Mouse (Mus musculus) liver, embryonic 13.5 days (tissue): Measurements from ENCODE around the gene Fbxl21. TPM values are rescaled to one million over a fixed set of nuclear protein-coding genes. Genes with fewer than 3 reads are reported as not detected.

Experiments
- ATAC-seq: fragments of 200-750 bp; cut with Nextera tagmentation; 2 replicates; pipeline ENCODE4 v1.8.0; 2017; ENCODE audit warnings: low read depth, mild to moderate bottlenecking, moderate number of reproducible peaks, moderate library complexity
- DNase-seq: peaks from one replicate; pipeline ENCODE4 v3.0.0; 2022
- H3K27ac ChIP-seq: fragments of 300-500 bp; sonication (generic); 2 replicates; pipeline ENCODE4 v1.5.1; 2015; ENCODE audit warnings: moderate library complexity, mild to moderate bottlenecking, inconsistent platforms
- H3K27me3 ChIP-seq: fragments of 300-500 bp; sonication (generic); 2 replicates; pipeline ENCODE4 v1.6.1; 2015; ENCODE audit warnings: mild to moderate bottlenecking, inconsistent platforms
- H3K36me3 ChIP-seq: fragments of 300-500 bp; sonication (generic); 2 replicates; pipeline ENCODE4 v1.6.1; 2015; ENCODE audit warnings: mild to moderate bottlenecking, inconsistent platforms
- H3K4me1 ChIP-seq: fragments of 300-500 bp; sonication (generic); replicated peaks from 2 replicates; pipeline ENCODE4 v1.6.1; 2015; ENCODE audit warnings: inconsistent platforms
- H3K4me2 ChIP-seq: fragments of 300-500 bp; sonication (generic); 2 replicates; pipeline ENCODE4 v1.6.1; 2015; ENCODE audit warnings: inconsistent platforms, mild to moderate bottlenecking, moderate library complexity
- H3K4me3 ChIP-seq: fragments of 300-500 bp; sonication (generic); replicated peaks from 2 replicates; pipeline ENCODE4 v1.5.1; 2015; ENCODE audit warnings: mild to moderate bottlenecking, inconsistent platforms
- H3K9ac ChIP-seq: fragments of 300-500 bp; sonication (generic); 2 replicates; pipeline ENCODE4 v1.6.1; 2015; ENCODE audit warnings: mild to moderate bottlenecking, inconsistent platforms
- H3K9me3 ChIP-seq: fragments of 300-500 bp; sonication (generic); replicated peaks from 2 replicates; pipeline ENCODE4 v1.6.1; 2016; ENCODE audit warnings: inconsistent platforms
- WGBS: fragments of 180-500 bp; shearing (Covaris S2); methylation state at CpG from one replicate; pipeline ENCODE4 v1.1.7; 2015; ENCODE audit not compliant: insufficient replicate concordance; 5-methylcytosine and 5-hydroxymethylcytosine counted together
- polyA plus RNA-seq: library from polyadenylated mRNA; unstranded; fragments of >200 nt; fragmentation: Nextera tagmentation; extraction: Ambion mirVana; gene quantifications from 2 replicates; pipeline ENCODE4 v1.2.1, GENCODE M21; 2015

Fbxl21 gene
- polyA plus RNA-seq, 1 experiment from 2014 or later: 0.89 TPM

GRCm38 (mm10) chr13:56581961-56582434 lies 59.7 kb downstream of the Fbxl21 start:
- no peaks in the 10 kb centered on the region for H3K9me3 ChIP-seq
- peak; percentile 4 for DNase-seq
- no peak overlapping the region for H3K27ac ChIP-seq
- no peaks in the 10 kb centered on the region for H3K27me3 ChIP-seq
- no peak overlapping the region for H3K9ac ChIP-seq
- no peaks in the 10 kb centered on the region for H3K36me3 ChIP-seq
- H3K4me1 ChIP-seq: peaks cover 7% of the 10 kb centered on the region; the same call in 1 of the 2 replicates
- no peak overlapping the region for H3K4me3 ChIP-seq
- 8% methylated on average over 6 of the region's 6 CpGs for WGBS
- ATAC-seq: 0 out of 2 replicates have a peak, but pooled peaks have one; percentile 48
- no peak overlapping the region for H3K4me2 ChIP-seq

- 44% methylated on average over 3 of the region's 3 CpGs for WGBS
- no peak overlapping the region for H3K4me3 ChIP-seq
- H3K9ac ChIP-seq: no peak overlapping the region
- H3K4me1 ChIP-seq: peaks cover 7% of the 10 kb centered on the region; the same call in 1 of the 2 replicates
- no peaks in the 10 kb centered on the region for H3K27me3 ChIP-seq
- ATAC-seq (no peak), DNase-seq (no peak)
- H3K27ac ChIP-seq: no peak overlapping the region
- no peaks in the 10 kb centered on the region for H3K36me3 ChIP-seq
- no peaks in the 10 kb centered on the region for H3K9me3 ChIP-seq
- H3K4me2 ChIP-seq: no peak overlapping the region
These were observed 60.4 kb downstream of the Fbxl21 start for GRCm38 (mm10) chr13:56582720-56583119.

- H3K27ac ChIP-seq: no peak overlapping the region
- H3K9me3 ChIP-seq: no peaks in the 10 kb centered on the region
- DNase-seq (no peak), ATAC-seq (no peak)
- H3K4me2 ChIP-seq: no peak overlapping the region
- no peak overlapping the region for H3K4me3 ChIP-seq
- no peaks in the 10 kb centered on the region for H3K36me3 ChIP-seq
- no peak overlapping the region for H3K9ac ChIP-seq
- WGBS: 51% methylated on average over 3 of the region's 3 CpGs
- H3K27me3 ChIP-seq: no peaks in the 10 kb centered on the region
- H3K4me1 ChIP-seq: peaks cover 10% of the 10 kb centered on the region; the same call in 1 of the 2 replicates
These were observed 63.8 kb downstream of the Fbxl21 start for GRCm38 (mm10) chr13:56586046-56586445.

Other genes with a start within 250 kb of the Fbxl21 start
- 0.39 and 0.95 TPM in 2 replicates for gene Cxcl14, start 225.9 kb upstream of the Fbxl21 start, polyA plus RNA-seq
- not detected in 2 replicates for gene Gm3045, start 95.9 kb upstream of the Fbxl21 start, polyA plus RNA-seq
- 0.35 and 0.41 TPM in 2 replicates for gene Slc25a48, start 84.1 kb upstream of the Fbxl21 start, polyA plus RNA-seq
- not detected in 2 replicates for gene Il9, start 40.2 kb upstream of the Fbxl21 start, polyA plus RNA-seq
- gene Lect2, start 26.0 kb downstream of the Fbxl21 start, polyA plus RNA-seq: 57.8 and 63.0 TPM in 2 replicates
- gene Tgfbi, start 87.1 kb downstream of the Fbxl21 start, polyA plus RNA-seq: 9.7 and 10.5 TPM in 2 replicates
- 3.7 and 5.3 TPM in 2 replicates for gene Smad5, start 180.5 kb downstream of the Fbxl21 start, polyA plus RNA-seq
- not detected in 2 replicates for gene Gm45623, start 231.4 kb downstream of the Fbxl21 start, polyA plus RNA-seq